Mouse (Mus musculus) thymus, postnatal 14 days (tissue): ENCODE data around the gene Tm7sf2.
A peak's percentile ranks its signal among the peaks of the same experiment; 100 is the strongest.

Source experiments
- DNase-seq: peaks from one replicate; pipeline ENCODE4 v3.0.0; 2021

The Tm7sf2 gene

GRCm38 (mm10) chr19:6067724-6068415 is at the start of gene Tm7sf2:
TSS of gene Tm7sf2 (minus strand) at chr19:6068373.
- peak; percentile 90 for DNase-seq

DNA sequence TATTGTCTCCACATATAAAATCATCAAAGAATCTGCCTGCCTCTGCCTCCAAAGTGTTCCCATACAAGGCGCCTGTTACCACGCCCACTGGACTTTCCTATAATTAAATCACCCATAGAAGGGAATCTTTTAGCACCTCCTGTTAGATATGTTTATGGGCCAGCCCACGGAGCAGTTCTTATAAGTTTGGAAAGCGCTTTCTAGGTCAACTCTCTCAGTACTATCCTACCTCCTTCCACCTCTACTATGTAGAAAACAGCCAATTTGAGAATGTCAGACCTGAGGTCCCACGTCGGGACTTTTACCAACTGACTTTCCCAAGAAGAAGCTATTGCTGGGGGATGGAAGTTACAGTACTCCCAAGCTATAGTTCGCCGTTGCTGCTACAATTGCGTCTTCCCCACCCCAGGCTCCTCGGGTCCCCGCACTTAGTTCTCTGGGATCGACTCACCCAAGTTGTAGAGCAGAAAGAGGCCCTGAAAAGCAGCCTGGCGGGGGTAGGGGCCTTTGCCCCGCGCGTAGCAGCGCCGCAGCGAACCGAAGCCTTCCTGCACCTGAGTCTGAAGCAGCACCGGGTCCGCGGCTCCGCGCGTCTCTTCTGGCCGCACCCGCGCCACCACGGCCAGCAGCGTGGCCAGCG is 49.3 kb upstream of the Tm7sf2 start:
- DNase-seq, result peak; percentile 51

DNA sequence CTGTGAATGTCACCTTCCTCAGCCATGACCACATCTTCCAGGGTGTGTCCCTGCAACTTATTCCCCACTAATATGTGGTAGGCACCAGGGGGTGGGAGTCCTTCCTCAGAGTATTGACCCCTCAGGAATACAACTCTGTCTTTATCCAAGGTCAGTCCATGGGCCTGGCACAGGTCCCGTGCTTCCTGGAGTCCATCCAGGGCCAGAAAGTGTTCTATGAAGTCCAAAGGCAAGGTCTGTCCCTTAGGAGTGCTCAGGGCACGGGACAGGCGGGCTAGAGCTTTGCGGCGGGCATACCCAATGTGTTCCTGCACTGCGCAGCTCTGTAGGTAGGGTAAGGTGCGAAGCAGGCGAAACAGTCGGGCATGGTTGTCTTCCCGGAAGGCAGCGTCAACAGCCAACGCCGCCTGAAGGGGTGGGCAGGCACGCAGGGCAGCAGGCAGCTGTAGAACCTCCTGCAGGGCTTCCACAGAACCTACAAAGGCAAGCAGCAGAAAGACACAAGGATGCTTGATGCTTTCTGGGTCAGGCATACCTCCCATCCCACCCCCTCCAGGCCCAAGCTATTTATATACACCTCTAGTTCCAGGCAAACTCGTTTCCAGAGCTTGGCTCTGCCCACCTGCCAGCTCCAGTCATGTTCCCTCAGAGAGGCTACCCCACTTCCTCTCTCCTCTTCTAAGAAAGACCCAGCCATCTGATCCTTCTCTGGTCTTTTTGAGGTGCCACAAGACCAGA is 48.1 kb upstream of the Tm7sf2 start:
- no peak for DNase-seq

- DNase-seq, result no peak
Measured at GRCm38 (mm10) chr19:6113116-6113515, 44.9 kb upstream of the Tm7sf2 start.

DNA sequence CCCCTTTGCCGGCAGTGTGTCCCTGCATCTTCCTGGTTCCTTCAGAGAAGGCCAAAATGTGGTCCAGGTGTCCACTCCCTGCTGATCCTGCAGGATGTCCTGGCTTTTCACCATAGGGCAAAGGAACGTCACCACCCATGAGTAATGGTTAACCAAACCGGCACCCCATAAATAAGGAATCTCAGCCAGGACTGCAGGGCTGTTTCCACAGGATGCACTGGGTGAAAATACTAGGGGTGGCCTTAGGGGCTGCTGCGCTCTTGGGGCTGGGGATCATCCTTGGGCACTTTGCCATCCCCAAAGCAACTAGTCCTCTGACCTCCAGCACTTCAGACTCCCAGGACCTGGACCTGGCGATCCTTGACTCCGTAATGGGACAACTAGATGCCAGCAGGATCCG is 37.4 kb upstream of the Tm7sf2 start, which contains the start of gene Naaladl1:
Gene Naaladl1 (plus strand): TSS at position 197 of the 400 bp plus-strand sequence.
- no peak for DNase-seq

GRCm38 (mm10) chr19:6104476-6104875 is 36.3 kb upstream of the Tm7sf2 start:
- DNase-seq, result no peak

DNA sequence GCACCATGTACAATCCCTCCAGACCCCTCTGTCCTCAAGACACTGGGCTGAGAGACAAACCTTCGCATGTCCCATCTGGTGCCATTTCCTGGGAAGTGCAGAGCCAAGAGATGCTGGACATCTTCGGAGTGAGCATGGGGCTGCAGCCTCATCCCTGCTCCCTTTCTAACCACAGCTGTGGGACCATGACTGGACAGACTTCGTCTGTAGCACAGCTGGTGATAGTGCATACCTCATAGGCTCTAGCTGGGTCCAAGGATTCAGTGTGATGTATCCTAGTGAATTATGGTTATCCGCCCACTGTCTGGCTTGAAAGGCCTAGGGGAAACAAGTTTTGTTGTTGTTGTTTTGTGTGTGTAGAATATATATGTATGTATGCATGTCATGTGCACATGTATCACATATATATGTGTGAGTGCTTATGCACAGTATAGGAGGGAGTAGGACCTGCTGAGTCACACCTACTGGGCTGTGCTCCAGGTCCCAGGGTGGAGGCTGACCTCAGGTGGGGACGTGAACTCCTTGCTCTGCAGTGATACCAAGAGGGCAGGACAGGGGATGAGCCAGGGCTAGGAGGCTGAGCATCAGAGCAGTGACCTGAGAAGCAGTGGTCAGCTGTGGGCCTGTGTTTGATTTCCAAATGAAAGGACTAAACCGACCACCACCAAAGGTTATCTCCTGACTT is 34.1 kb upstream of the Tm7sf2 start:
- DNase-seq, result no peak

DNA sequence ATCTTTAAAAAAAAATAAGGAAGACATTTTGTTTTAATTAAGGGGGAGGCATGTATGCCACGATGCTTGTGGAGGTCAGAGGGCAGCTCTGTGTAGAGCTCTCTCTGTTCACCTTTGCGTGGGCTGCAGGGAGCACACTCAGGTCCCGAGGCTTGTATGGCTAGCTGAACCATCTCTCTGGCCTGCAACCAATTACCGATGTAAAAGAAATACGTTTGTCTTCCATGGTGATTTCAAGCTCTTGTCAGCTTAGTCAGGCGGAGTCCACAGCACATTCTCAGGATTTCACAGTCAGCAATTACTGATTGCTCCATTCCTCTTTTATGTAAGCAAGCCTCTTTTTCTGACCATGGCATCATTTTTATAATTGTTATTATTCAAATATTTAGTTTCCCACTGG is 33.0 kb upstream of the Tm7sf2 start:
- no peak for DNase-seq

DNA sequence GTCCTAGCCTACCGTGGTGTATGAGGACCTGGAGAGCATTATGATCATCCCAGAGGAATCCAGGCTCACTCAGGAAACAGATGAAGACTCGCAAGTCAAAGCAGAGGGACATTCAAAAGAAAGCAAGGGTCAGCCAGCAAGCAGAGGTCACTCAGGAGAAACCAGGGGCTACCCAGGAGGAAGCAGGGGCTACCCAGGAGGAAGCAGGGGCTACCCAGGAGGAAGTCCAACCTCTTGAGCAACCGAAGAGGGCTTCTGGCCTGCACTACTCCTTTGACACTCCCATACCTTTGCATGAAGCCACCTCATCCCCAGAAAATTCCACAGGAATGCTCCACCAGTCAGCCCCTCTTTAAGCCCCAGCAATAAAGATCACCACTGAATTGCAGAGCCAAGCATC is 29.7 kb upstream of the Tm7sf2 start:
- no peak for DNase-seq

DNA sequence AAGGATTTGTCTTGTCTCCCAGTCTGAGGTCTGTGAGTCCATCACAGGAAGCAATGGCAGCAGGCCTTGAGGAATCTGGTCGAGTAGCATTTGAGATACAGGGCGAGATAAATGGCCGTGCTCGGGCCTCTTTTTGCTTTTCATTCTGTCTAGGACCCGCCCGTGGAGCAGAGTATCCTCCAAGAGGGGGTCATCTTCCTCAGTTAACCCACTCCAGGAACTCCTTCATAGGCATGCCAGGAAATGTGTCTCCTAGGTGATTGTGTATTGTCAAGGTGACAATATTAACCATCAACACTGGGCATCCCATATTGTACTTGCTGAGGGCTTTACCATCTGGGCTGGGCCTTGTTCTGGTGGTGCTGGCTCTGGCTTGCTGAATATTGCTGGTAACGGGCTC is 25.9 kb upstream of the Tm7sf2 start, which contains the start of gene AC131692.1:
Gene AC131692.1 (plus strand): TSS at position 301 of the 400 bp plus-strand sequence.
- DNase-seq, result no peak

- no peak for DNase-seq
Measured at GRCm38 (mm10) chr19:6088841-6089240, 20.7 kb upstream of the Tm7sf2 start.

DNA sequence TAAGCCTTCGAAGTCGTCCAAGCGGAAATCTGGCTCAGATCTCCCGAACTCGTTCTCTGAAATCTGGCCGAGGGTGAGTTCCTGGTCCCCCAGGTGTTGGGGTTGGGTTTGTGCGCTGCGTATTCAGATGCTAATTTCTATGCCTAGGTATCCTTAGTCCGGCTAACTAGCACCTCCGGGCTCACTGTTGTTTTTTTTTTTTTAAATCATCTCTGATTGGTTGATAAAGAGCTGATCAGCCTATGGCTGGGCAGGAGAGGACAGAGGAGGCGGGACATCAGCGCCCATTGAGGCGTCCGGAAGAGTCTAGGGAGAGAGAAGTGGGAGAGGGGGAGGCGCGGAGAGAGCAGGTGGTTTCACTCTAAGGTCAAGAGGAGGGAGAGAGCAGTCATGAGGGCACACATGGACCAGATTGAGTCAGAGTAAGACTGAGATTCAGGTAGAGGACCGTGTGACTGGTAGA is 17.3 kb upstream of the Tm7sf2 start:
- peak; percentile 68 for DNase-seq

GRCm38 (mm10) chr19:6084478-6085248 is 16.5 kb upstream of the Tm7sf2 start, which contains the start of the genes Zfpl1 and Cdca5:
TSS of gene Zfpl1 (minus strand) at chr19:6084956.
TSS of gene Cdca5 (plus strand) at chr19:6084983.
- DNase-seq, result peak; percentile 96

- no peak for DNase-seq
Measured at GRCm38 (mm10) chr19:6082156-6082555, 14.0 kb upstream of the Tm7sf2 start, which contains the start of gene Gm28374. TSS of gene Gm28374 (minus strand) at chr19:6082256.

DNA sequence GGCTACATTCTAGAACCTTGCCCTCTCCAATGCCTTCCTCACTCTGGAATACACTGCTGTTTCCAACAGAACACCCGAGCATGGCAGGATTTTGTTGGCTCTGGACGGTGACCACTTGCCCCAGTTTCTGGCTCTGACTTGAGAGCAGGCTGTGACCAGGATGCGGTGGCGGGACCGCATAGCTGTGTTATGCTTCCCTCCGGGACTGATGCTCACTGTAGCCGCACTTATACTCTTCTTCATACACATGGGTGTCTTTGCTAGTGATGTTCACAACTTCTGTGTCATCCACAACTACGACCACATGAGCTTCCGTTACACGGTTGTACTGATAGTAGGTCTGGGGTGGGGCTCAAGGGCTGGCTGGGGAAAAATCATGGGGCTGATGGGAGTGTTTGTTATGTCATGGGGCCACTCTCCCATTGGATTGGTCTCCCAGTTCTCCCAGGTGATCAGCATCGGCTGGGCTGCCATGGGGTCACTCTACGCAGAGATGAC is 11.9 kb upstream of the Tm7sf2 start, which contains the start of gene Tmem262:
Gene Tmem262 (plus strand): TSS at position 51 of the 498 bp plus-strand sequence.
- no peak for DNase-seq

DNA sequence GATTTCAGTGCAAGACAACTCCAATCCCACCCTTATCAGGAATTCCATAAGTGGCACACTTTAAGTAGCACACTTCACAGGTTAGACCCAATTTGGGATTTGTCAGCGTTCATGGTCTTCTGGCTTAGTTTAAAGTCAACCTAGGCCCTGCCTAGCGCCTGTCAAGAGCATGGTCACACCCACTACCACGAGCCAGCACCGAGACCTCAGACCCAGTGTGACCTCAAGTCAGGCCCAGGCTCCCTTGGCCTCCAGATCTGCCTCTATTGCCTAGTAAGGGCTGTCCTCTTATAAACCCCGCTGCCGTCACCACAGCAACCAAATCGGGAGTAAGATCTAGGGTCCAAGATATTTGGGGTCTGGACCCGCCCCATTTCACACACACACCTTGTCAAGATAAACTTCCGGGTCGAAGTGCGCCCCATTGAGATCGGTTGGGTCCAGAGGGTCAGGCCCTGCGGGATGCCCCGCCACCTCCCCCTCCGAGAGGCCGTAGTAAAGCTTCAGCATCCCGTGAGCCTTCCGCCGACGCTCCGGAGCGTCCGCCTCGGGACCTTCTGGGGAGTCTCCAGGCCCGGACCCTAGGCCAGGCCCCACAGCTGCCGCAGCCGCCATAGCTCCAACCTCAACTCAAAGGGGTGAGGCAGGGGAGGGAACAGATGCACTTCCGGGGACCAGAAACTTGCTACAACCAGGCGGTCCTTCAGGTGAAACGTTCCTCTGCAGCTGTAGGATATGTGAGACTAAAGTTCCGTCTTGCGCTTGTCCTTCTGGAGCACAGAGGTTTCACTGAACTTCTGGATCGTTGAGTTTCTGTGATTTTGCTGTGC is 8.6 kb upstream of the Tm7sf2 start, which contains the start of gene Vps51:
Gene Vps51 (minus strand): TSS at position 668 of the 830 bp plus-strand sequence.
- peak; percentile 89 for DNase-seq

- no peak for DNase-seq
Measured at GRCm38 (mm10) chr19:6073889-6074288, 5.7 kb upstream of the Tm7sf2 start.

DNA sequence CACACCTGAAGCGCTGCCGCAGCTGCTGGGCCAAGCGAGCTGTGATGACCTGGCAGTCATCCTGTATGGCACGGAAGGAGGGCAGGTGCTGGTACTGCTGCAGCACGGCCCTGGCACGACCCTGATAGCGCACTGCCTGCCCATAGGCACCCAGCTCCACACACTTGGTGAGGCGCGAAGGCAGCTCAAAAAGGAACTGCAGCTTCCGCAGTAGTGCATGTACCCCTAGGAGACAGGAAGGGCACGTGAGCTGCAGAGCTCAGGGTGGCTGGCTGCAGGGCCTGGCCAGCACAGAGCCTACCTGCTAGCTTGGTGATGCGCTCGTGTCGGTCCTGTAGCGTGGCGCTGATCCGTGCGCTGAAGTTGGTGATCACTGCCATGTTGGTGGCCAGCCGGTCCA is 3.1 kb upstream of the Tm7sf2 start:
- DNase-seq, result no peak

DNA sequence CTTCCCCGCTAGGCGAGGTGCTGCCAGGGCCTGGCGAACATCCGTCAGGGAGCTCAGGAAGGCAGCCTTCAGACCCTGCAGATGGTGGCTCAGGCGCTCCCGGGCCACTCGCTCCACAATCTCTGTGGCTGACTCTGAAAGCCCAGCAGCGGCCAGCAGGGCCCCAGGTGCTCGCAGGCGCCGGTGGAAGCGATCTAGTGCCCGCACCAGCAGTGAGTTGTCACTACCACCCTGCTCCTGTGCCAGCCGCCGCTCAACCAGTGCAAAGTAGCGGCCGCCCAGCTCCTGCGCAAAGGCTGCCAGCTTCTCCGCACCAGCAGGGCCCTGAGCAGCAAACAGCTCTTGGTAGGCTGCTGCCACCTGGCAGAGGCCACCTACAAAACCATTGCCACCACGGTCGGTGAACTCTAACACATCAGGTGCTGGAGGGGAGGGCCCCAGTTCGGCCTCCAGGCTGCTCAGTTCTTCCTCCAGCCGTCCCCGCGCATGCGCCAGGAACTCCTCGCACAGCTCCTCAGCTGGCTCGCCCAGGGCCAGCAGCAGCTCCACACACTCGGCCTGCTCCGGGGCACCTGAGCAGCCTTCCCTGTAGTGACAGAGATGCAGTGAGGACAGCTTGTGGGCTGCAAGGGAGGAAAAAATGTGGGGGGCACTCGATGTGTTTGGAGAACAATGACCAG is 2.5 kb upstream of the Tm7sf2 start:
- no peak for DNase-seq

DNA sequence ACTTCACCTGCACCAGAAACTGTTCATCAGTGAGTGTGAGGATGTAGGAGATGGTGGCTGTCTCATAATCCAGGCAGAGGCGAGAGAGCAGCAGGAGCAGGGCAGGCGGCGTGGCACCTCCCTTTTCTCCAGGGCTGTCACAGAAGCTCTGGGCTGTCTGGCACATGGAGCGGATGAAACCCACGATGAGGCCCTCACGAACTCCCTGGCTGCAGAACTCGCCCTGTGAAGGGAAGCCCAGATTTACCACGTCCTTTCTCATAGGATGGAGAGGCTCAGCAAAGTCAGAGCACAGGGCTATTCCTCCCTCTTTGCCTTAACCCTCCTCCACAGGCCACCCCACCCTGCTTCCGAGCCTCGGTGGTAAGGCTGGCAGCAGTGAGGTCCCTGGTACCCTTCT is 1.7 kb upstream of the Tm7sf2 start:
- DNase-seq, result no peak
